Mouse (Mus musculus): ENCODE data around the gene Mon1a. TPM values are rescaled to one million over a fixed set of nuclear protein-coding genes. Genes with fewer than 3 reads are reported as not detected.
A peak's percentile ranks its signal among the peaks of the same experiment; 100 is the strongest.

The Mon1a gene
- polyA plus RNA-seq, 1 experiment from 2014 or later = 23.4 TPM

DNA sequence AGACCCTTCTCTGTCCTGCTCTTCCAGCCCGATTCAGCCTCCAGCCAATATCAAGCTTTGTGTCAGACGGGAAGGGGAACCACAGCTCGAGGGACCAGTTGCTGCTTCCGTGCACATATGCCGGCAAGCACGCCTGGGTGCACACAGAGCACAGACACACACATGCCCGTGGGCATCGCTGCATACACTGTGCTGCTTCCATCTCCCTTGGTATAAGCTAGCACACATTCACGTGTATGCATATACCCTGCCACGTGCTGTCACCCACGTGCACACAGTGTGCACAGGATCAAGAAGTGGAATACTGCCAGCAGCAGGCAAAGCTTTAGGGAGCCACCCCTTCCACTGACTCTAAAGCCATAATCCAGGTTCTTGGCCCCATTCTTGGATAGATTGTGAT lies 46.2 kb downstream of the Mon1a start:
- H3K27me3 ChIP-seq (ENCODE audit: control insufficient read depth, insufficient read depth, low read length) = no peaks in the 10 kb centered on the region; the same call in 1 of the 2 replicates
- no peaks in the 10 kb centered on the region for H3K9me3 ChIP-seq (ENCODE audit: control insufficient read depth, low read length)
- H3K9ac ChIP-seq (replicated peaks; ENCODE audit: low read depth, low read length) = no peak overlapping the region
- H3K4me3 ChIP-seq (ENCODE audit: low read depth, low read length) = no peak overlapping the region
- H3K4me2 ChIP-seq (ENCODE audit: low read depth, low read length) = no peak overlapping the region
- H3K36me3 ChIP-seq (ENCODE audit: control insufficient read depth, insufficient read depth, low read length) = no peaks in the 10 kb centered on the region
- ATAC-seq (ENCODE audit: low read depth) = no peak
- 69% methylated on average over 11 of the region's 11 CpGs for WGBS
- peaks cover 13% of the 10 kb centered on the region for H3K4me1 ChIP-seq (ENCODE audit: control insufficient read depth, insufficient read depth, low read length)
- no peak overlapping the region for H3K27ac ChIP-seq (ENCODE audit: low read depth, low read length)

DNA sequence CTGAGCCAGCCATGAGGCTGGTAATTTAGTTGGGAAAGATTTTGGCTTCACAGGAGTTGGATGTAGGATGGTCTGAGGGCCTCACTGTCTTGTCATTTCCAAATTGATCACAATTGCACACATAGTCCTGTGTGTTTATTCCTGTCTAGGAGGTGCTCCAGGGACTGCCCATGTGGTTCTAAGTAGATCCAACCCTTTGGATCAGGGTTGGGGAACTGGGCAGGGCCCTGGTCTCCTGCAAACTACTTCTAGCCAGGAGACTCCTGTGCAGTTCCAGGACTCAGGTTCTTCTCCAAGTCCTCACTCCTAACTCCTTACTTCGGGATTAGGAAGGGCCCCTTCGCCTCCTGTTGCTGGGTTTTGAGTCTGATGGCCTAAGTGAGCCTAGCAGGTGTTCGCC lies 47.4 kb downstream of the Mon1a start, which contains the start of gene Camkv:
Camkv (plus strand) TSS at position 301 of the 400 bp plus-strand sequence.
- peak within 1 kb of the TSS; percentile 43 for H3K4me3 ChIP-seq (ENCODE audit: low read depth, low read length)
- 7% methylated on average over 3 of the region's 3 CpGs for WGBS
- no peaks in the 10 kb centered on the region for H3K9me3 ChIP-seq (ENCODE audit: control insufficient read depth, low read length)
- no peaks in the 10 kb centered on the region; the same call in 1 of the 2 replicates for H3K27me3 ChIP-seq (ENCODE audit: control insufficient read depth, insufficient read depth, low read length)
- peak within 1 kb of the TSS; percentile 81 for H3K4me2 ChIP-seq (ENCODE audit: low read depth, low read length)
- peak within 1 kb of the TSS; percentile 59 for H3K9ac ChIP-seq (replicated peaks; ENCODE audit: low read depth, low read length)
- no peaks in the 10 kb centered on the region for H3K36me3 ChIP-seq (ENCODE audit: control insufficient read depth, insufficient read depth, low read length)
- ATAC-seq (ENCODE audit: low read depth) = no peak
- H3K4me1 ChIP-seq (ENCODE audit: control insufficient read depth, insufficient read depth, low read length) = peaks cover 13% of the 10 kb centered on the region
- no peak within 1 kb of the TSS for H3K27ac ChIP-seq (ENCODE audit: low read depth, low read length)

DNA sequence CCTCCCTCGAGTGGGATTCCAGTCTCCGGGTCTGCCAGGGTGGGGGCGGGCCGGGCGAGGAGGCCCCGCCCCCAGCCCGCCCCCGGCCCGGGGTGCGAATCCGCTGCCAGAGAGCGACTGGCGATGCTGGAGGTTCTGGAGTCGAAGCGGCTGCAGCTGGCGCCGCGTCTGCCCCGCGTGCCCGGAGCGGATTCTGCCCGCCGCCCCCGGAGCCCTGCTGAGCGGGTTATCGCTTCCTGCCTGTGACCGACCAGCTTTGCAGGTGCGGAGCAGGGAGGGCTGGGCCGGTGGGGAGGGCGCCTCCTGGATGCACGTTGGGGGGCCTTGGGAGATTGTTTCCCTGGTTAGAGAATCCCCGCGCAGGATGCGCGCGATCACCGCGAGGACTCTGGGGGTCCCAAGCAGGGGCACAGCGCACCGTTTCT lies 47.9 kb downstream of the Mon1a start:
- H3K4me2 ChIP-seq (ENCODE audit: low read depth, low read length) = peak overlapping the region; percentile 81
- H3K9me3 ChIP-seq (ENCODE audit: control insufficient read depth, low read length) = no peaks in the 10 kb centered on the region
- H3K4me3 ChIP-seq (ENCODE audit: low read depth, low read length) = peak overlapping the region; percentile 43
- no peaks in the 10 kb centered on the region for H3K36me3 ChIP-seq (ENCODE audit: control insufficient read depth, insufficient read depth, low read length)
- no peaks in the 10 kb centered on the region; the same call in 1 of the 2 replicates for H3K27me3 ChIP-seq (ENCODE audit: control insufficient read depth, insufficient read depth, low read length)
- no peak overlapping the region for H3K27ac ChIP-seq (ENCODE audit: low read depth, low read length)
- H3K9ac ChIP-seq (replicated peaks; ENCODE audit: low read depth, low read length) = peak overlapping the region; percentile 59
- 1% methylated on average over 41 of the region's 41 CpGs for WGBS
- peaks cover 13% of the 10 kb centered on the region for H3K4me1 ChIP-seq (ENCODE audit: control insufficient read depth, insufficient read depth, low read length)
- peak; percentile 61; the same call in 1 of the 2 replicates for ATAC-seq (ENCODE audit: low read depth)

DNA sequence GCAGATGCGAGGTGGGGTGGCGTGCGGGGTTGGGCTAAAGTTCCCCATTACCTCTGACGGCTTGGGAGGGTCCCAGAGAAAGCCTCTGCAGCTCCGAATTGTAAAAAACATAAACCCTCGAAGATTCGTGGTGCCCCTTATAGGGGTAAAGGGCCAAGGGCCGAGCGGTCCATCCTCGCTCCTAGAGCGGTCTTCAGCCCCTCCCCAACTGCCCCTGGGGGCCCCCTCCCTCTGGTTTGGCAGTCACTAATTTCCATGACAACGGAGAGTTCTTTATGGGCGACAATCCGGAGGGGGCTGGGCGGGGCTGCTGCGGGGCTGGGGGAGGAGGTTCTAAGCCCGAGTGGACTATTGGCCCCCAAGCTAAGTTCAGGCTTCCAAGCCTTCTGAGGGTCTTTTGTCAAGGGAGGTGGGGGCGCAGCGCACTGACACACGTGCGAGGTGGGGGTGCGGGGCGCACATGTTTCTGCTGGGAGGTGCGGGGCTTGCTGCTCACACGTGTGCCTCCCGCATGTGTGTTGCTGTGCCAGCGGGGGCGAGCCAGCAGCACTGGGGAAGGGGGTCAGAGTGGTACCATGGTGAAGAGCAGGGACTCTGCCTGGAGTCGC lies 48.4 kb downstream of the Mon1a start:
- ATAC-seq (ENCODE audit: low read depth) = peak; percentile 60
- under 1% methylated on average over 29 of the region's 29 CpGs for WGBS
- H3K27me3 ChIP-seq (ENCODE audit: control insufficient read depth, insufficient read depth, low read length) = no peaks in the 10 kb centered on the region; the same call in 1 of the 2 replicates
- H3K4me2 ChIP-seq (ENCODE audit: low read depth, low read length) = peak overlapping the region; percentile 81
- peak overlapping the region; percentile 59 for H3K9ac ChIP-seq (replicated peaks; ENCODE audit: low read depth, low read length)
- H3K4me1 ChIP-seq (ENCODE audit: control insufficient read depth, insufficient read depth, low read length) = peaks cover 13% of the 10 kb centered on the region
- H3K9me3 ChIP-seq (ENCODE audit: control insufficient read depth, low read length) = no peaks in the 10 kb centered on the region
- no peak overlapping the region for H3K27ac ChIP-seq (ENCODE audit: low read depth, low read length)
- no peaks in the 10 kb centered on the region for H3K36me3 ChIP-seq (ENCODE audit: control insufficient read depth, insufficient read depth, low read length)
- peak overlapping the region; percentile 43 for H3K4me3 ChIP-seq (ENCODE audit: low read depth, low read length)

DNA sequence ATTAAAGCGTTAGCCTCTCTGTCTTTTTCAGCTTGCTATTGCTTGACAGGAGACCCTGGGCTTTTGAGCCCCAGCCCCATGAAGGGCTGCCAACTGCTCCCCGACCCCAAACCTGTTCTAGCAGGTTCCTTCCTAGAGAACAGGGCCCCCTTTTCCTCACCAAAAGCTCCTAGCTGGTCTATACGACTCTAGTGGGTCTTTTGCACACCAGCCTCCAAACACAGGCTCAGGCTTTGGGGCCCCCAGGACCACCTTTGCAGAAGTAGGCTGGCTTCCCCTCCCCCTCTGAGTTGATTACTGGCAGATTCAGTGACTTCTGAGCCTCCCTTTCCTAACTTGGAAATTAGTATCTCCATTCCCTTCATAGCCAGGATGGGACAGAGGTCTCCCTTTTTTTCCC lies 48.9 kb downstream of the Mon1a start:
- WGBS = 7% methylated on average over 3 of the region's 3 CpGs
- ATAC-seq (ENCODE audit: low read depth) = peak; percentile 12; the same call in 1 of the 2 replicates
- H3K27me3 ChIP-seq (ENCODE audit: control insufficient read depth, insufficient read depth, low read length) = no peaks in the 10 kb centered on the region; the same call in 1 of the 2 replicates
- H3K27ac ChIP-seq (ENCODE audit: low read depth, low read length) = no peak overlapping the region
- H3K4me2 ChIP-seq (ENCODE audit: low read depth, low read length) = peak overlapping the region; percentile 81
- peaks cover 13% of the 10 kb centered on the region for H3K4me1 ChIP-seq (ENCODE audit: control insufficient read depth, insufficient read depth, low read length)
- no peaks in the 10 kb centered on the region for H3K9me3 ChIP-seq (ENCODE audit: control insufficient read depth, low read length)
- peak overlapping the region; percentile 59 for H3K9ac ChIP-seq (replicated peaks; ENCODE audit: low read depth, low read length)
- no peaks in the 10 kb centered on the region for H3K36me3 ChIP-seq (ENCODE audit: control insufficient read depth, insufficient read depth, low read length)
- peak overlapping the region; percentile 43 for H3K4me3 ChIP-seq (ENCODE audit: low read depth, low read length)

DNA sequence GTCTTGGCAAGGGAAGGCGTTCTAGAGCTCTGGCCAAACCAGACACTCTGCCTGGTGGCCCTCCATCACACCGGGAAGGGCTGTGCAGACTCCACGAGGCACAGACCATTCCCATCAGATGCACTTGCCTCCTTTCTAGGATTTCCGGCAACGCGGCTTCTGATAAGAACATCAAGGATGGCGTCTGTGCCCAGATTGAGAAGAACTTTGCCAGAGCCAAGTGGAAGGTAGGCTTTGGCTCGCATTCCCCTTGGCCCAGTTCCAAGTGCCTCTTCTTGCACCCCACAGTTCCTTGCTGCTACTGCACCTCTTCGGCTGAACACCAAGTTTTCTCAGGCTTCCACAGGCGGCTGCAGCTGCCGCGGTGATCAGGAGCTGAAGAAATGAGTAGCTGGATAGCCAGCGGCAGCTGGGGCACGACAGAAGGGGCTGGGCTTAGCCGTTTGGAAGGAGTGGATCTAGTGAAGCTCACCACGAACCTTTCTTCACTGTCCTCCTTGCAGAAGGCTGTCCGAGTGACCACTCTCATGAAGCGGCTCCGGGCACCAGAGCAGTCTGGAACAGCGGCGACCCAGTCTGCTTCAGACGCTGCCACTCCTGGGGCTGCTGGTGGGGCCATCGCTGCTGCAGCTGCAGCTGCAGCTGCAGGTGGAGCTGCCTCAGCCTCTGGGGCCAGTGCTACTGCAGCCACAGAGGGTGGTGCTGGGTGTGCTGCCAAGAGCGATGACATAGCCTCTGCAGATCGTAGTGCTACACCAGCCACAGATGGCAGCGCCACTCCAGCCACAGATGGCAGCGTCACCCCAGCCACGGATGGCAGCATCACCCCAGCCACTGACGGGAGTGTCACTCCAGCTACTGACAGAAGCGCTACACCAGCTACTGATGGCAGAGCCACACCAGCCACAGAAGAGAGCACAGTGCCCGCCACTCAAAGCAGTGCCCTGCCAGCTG lies 59.6 kb downstream of the Mon1a start:
- Histone ChIP-seq H3K9ac (replicated peaks; ENCODE audit: low read depth, low read length) (no peak overlapping the region), H3K4me3 (ENCODE audit: low read depth, low read length) (no peak overlapping the region), H3K36me3 (ENCODE audit: control insufficient read depth, insufficient read depth, low read length) (peaks cover 3% of the 10 kb centered on the region; the same call in 1 of the 2 replicates), H3K9me3 (ENCODE audit: control insufficient read depth, low read length) (no peaks in the 10 kb centered on the region), H3K27ac (ENCODE audit: low read depth, low read length) (no peak overlapping the region), H3K4me2 (ENCODE audit: low read depth, low read length) (no peak overlapping the region), H3K4me1 (ENCODE audit: control insufficient read depth, insufficient read depth, low read length) (0 out of 2 replicates have a peak, but pooled peaks cover 4% of the 10 kb centered on the region), H3K27me3 (ENCODE audit: control insufficient read depth, insufficient read depth, low read length) (no peaks in the 10 kb centered on the region)
- WGBS = 90% methylated on average over 31 of the region's 31 CpGs
- ATAC-seq (ENCODE audit: low read depth) = no peak

DNA sequence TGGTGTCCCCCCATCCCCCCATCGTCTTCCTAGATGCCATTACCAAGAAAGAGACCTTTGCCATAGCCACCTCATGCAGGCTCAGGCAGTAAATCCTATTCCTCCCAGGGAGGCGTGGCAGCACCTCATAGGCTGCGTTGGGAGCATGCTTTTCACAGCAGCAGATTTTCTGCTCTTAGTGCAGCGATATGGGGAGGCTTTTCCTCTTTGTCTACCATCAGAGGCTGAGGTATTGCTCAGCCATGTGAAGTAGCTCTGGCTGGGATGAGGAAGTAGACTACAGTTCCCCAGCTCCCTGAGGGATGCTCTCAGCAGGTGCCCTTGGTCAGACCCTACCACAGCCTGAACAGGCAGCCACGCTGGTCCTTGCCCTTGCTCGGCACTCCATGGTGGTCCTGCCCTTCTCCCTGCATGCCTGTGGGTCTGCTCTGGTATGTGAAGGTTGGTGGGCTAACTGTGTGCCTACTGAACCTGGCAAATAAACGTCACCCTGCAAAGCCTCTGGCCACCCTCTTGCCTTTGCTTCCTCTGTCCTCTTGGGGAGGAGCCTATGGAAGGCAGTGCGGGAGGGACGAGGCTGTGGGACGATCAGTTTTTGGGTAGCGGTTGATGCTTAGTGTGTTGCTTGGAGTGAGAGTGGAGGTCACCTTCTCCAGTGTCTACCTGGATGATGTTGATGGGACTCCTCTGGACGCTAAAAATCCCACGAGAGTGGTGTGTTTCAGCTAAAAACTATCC lies 61.4 kb downstream of the Mon1a start:
- H3K27me3 ChIP-seq (ENCODE audit: control insufficient read depth, insufficient read depth, low read length) = no peaks in the 10 kb centered on the region
- ATAC-seq (ENCODE audit: low read depth) = no peak
- no peak overlapping the region for H3K9ac ChIP-seq (replicated peaks; ENCODE audit: low read depth, low read length)
- peaks cover 3% of the 10 kb centered on the region; the same call in 1 of the 2 replicates for H3K36me3 ChIP-seq (ENCODE audit: control insufficient read depth, insufficient read depth, low read length)
- H3K4me1 ChIP-seq (ENCODE audit: control insufficient read depth, insufficient read depth, low read length) = 0 out of 2 replicates have a peak, but pooled peaks cover 4% of the 10 kb centered on the region
- no peaks in the 10 kb centered on the region for H3K9me3 ChIP-seq (ENCODE audit: control insufficient read depth, low read length)
- H3K4me2 ChIP-seq (ENCODE audit: low read depth, low read length) = no peak overlapping the region
- 84% methylated on average over 13 of the region's 13 CpGs for WGBS
- H3K4me3 ChIP-seq (ENCODE audit: low read depth, low read length) = no peak overlapping the region
- no peak overlapping the region for H3K27ac ChIP-seq (ENCODE audit: low read depth, low read length)

DNA sequence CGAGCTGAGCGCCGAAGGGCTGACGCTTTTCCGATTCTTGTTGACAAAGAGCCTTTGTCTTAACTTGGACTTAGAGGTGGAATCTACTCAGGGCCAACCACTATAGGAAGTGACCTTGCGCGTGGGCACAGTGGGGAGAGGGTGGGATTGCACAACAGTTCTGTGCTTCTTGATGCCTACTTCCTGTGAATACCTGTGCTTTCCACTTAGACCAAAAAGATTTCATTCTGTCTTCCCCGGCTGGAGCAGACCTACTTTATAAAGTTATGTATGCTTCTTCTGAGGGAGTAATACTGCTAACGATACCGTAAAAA lies 61.9 kb downstream of the Mon1a start, which contains the start of gene Traip:
Traip (plus strand) TSS at position 215 of the 314 bp plus-strand sequence.
- Histone ChIP-seq H3K27ac (ENCODE audit: low read depth, low read length) (peak within 1 kb of the TSS; percentile 87), H3K9me3 (ENCODE audit: control insufficient read depth, low read length) (no peaks in the 10 kb centered on the region), H3K9ac (replicated peaks; ENCODE audit: low read depth, low read length) (peak within 1 kb of the TSS; percentile 55), H3K36me3 (ENCODE audit: control insufficient read depth, insufficient read depth, low read length) (peaks cover 3% of the 10 kb centered on the region; the same call in 1 of the 2 replicates), H3K27me3 (ENCODE audit: control insufficient read depth, insufficient read depth, low read length) (no peaks in the 10 kb centered on the region), H3K4me2 (ENCODE audit: low read depth, low read length) (peak within 1 kb of the TSS; percentile 84), H3K4me3 (ENCODE audit: low read depth, low read length) (peak within 1 kb of the TSS; percentile 39), H3K4me1 (ENCODE audit: control insufficient read depth, insufficient read depth, low read length) (0 out of 2 replicates have a peak, but pooled peaks cover 4% of the 10 kb centered on the region)
- WGBS = 90% methylated on average over 10 of the region's 10 CpGs
- ATAC-seq (ENCODE audit: low read depth) = no peak

Measured in neural tube, embryonic 14.5 days (tissue).